Mouse (Mus musculus) liver, adult 2 months (tissue): Measurements from ENCODE around the gene Chrna4. TPM values are rescaled to one million over a fixed set of nuclear protein-coding genes. Genes with fewer than 3 reads are reported as not detected.

Experiments
- DNase-seq: peaks from one replicate; pipeline ENCODE4 v3.0.0-alpha.2; 2011; ENCODE audit warnings: low read depth, low spot score; ENCODE audit errors: extremely low read depth
- H3K27ac ChIP-seq: fragments of 200-500 bp; replicated peaks from 2 replicates; pipeline ENCODE4 v1.5.1; 2012; ENCODE audit warnings: low read depth, mild to moderate bottlenecking, control low read depth, inconsistent platforms, low read length; ENCODE audit not compliant: insufficient read depth
- H3K27me3 ChIP-seq: fragments of 200-500 bp; 2 replicates; pipeline ENCODE4 v1.6.1; 2012; ENCODE audit warnings: mild to moderate bottlenecking, moderate library complexity, low read length, inconsistent platforms; ENCODE audit not compliant: control insufficient read depth, insufficient read depth
- H3K36me3 ChIP-seq: fragments of 200-500 bp; 2 replicates; pipeline ENCODE4 v1.6.1; 2012; ENCODE audit warnings: low read length, inconsistent platforms; ENCODE audit not compliant: control insufficient read depth, insufficient read depth
- H3K4me1 ChIP-seq: fragments of 200-500 bp; 2 replicates; pipeline ENCODE4 v1.6.1; 2011; ENCODE audit warnings: low read length; ENCODE audit not compliant: control insufficient read depth, insufficient read depth
- H3K4me3 ChIP-seq: fragments of 200-500 bp; 2 replicates; pipeline ENCODE4 v1.5.1; 2011; ENCODE audit warnings: low read depth, mild to moderate bottlenecking, control low read depth, low read length, moderate library complexity; ENCODE audit not compliant: insufficient read depth
- H3K79me2 ChIP-seq: fragments of 200-500 bp; 2 replicates; pipeline ENCODE4 v1.6.1; 2012; ENCODE audit warnings: inconsistent platforms, mild to moderate bottlenecking, low read length, moderate library complexity; ENCODE audit not compliant: control insufficient read depth, insufficient read depth
- H3K9ac ChIP-seq: fragments of 200-500 bp; 2 replicates; pipeline ENCODE4 v1.6.1; 2012; ENCODE audit warnings: low read depth, mild to moderate bottlenecking, control low read depth, inconsistent platforms, low read length
- CTCF ChIP-seq: fragments of 200-500 bp; IDR thresholded peaks from 2 replicates; pipeline ENCODE4 v1.5.1; 2011; ENCODE audit warnings: low read depth, low read length, control low read depth
- POLR2A ChIP-seq: fragments of 200-500 bp; IDR thresholded peaks from 2 replicates; pipeline ENCODE4 v1.6.1; 2011; ENCODE audit warnings: low read length, control low read depth; ENCODE audit not compliant: insufficient read depth; ENCODE audit errors: extremely low read depth
- WGBS: fragments of 180-500 bp; shearing (Covaris S2); methylation state at CpG from one replicate; pipeline ENCODE4 v1.1.7; 2018; 5-methylcytosine and 5-hydroxymethylcytosine counted together
- polyA plus RNA-seq: library from polyadenylated mRNA; depleted of rRNA; stranded (reverse); fragments of >200 nt; gene quantifications from 2 replicates; pipeline ENCODE4 v1.2.3, GENCODE M21; 2012
- total RNA-seq: library from RNA; depleted of rRNA; stranded (reverse); fragments of >200 nt; gene quantifications from 2 replicates; pipeline ENCODE4 v1.2.3, GENCODE M21; 2014

Gene Chrna4
- total and polyA plus RNA-seq, 2 experiments = 1.6 to 7.6 TPM

- 0 out of 2 replicates have a peak, but pooled peaks cover 6% of the 10 kb centered on the region for H3K27me3 ChIP-seq
- no peaks in the 10 kb centered on the region for H3K36me3 ChIP-seq
- no peak overlapping the region for H3K4me3 ChIP-seq
- H3K27ac ChIP-seq = no peak overlapping the region
- no peaks in the 10 kb centered on the region for H3K79me2 ChIP-seq
- no peak for DNase-seq
- TF ChIP-seq POLR2A = no peak
- TF ChIP-seq CTCF = no peak
- H3K4me1 ChIP-seq = peaks cover 6% of the 10 kb centered on the region; the same call in 1 of the 2 replicates
- 80% methylated on average over 6 of the region's 6 CpGs for WGBS
- no peak overlapping the region for H3K9ac ChIP-seq
These were observed 6.8 kb downstream of the Chrna4 start for GRCm38 (mm10) chr2:181036561-181036960.

GRCm38 (mm10) chr2:181035186-181035585 is 8.2 kb downstream of the Chrna4 start:
- Histone ChIP-seq H3K4me1 (0 out of 2 replicates have a peak, but pooled peaks cover 5% of the 10 kb centered on the region), H3K36me3 (no peaks in the 10 kb centered on the region), H3K27me3 (0 out of 2 replicates have a peak, but pooled peaks cover 6% of the 10 kb centered on the region), H3K9ac (no peak overlapping the region), H3K4me3 (no peak overlapping the region), H3K27ac (no peak overlapping the region), H3K79me2 (no peaks in the 10 kb centered on the region)
- no peak for TF ChIP-seq POLR2A
- no peak for TF ChIP-seq CTCF
- no peak for DNase-seq
- WGBS = 82% methylated on average over 7 of the region's 7 CpGs

- Histone ChIP-seq H3K27me3 (no peaks in the 10 kb centered on the region), H3K36me3 (no peaks in the 10 kb centered on the region), H3K4me1 (no peaks in the 10 kb centered on the region), H3K9ac (no peak overlapping the region), H3K79me2 (no peaks in the 10 kb centered on the region), H3K27ac (no peak overlapping the region), H3K4me3 (no peak overlapping the region)
- TF ChIP-seq POLR2A (no peak), CTCF (no peak)
- 64% methylated on average over 6 of the region's 6 CpGs for WGBS
- no peak for DNase-seq
These were observed 10.0 kb downstream of the Chrna4 start for GRCm38 (mm10) chr2:181033310-181033709.

GRCm38 (mm10) chr2:181032407-181032806 is 10.9 kb downstream of the Chrna4 start:
- Histone ChIP-seq H3K9ac (no peak overlapping the region), H3K4me1 (no peaks in the 10 kb centered on the region), H3K27me3 (no peaks in the 10 kb centered on the region), H3K4me3 (no peak overlapping the region), H3K36me3 (no peaks in the 10 kb centered on the region), H3K27ac (no peak overlapping the region), H3K79me2 (no peaks in the 10 kb centered on the region)
- 55% methylated on average over 5 of the region's 5 CpGs for WGBS
- peak; percentile 68 for TF ChIP-seq CTCF
- TF ChIP-seq POLR2A = no peak
- DNase-seq = peak; percentile 38

GRCm38 (mm10) chr2:181031406-181031934 is 11.9 kb downstream of the Chrna4 start:
- no peak for TF ChIP-seq CTCF

GRCm38 (mm10) chr2:181008339-181008738 is 35.0 kb downstream of the Chrna4 start:
- Histone ChIP-seq H3K79me2 (no peaks in the 10 kb centered on the region), H3K27ac (no peak overlapping the region), H3K36me3 (no peaks in the 10 kb centered on the region), H3K4me1 (no peaks in the 10 kb centered on the region), H3K27me3 (no peaks in the 10 kb centered on the region), H3K4me3 (no peak overlapping the region), H3K9ac (no peak overlapping the region)
- no peak for DNase-seq
- TF ChIP-seq CTCF (no peak), POLR2A (no peak)
- 87% methylated on average over 5 of the region's 5 CpGs for WGBS

More at GRCm38 (mm10) chr2:181031406-181031934, 11.9 kb downstream of the Chrna4 start:
- Histone ChIP-seq H3K27me3 (no peaks in the 10 kb centered on the region), H3K79me2 (no peaks in the 10 kb centered on the region), H3K27ac (no peak overlapping the region), H3K36me3 (no peaks in the 10 kb centered on the region), H3K4me1 (no peaks in the 10 kb centered on the region), H3K4me3 (no peak overlapping the region), H3K9ac (no peak overlapping the region)
- 76% methylated on average over 11 of the region's 11 CpGs for WGBS
- no peak for DNase-seq
